Mouse (Mus musculus) v-Abl transformed pro-B cells (cell line): ENCODE measurements around the gene Chst13.

ENCODE experiments used
- in situ Hi-C, 2 experiments: fragments of 400-800 bp; cut with MboI; formaldehyde crosslinking; loops; one replicate each; pipeline ENCODE4 v1.15.1; 2025; ENCODE audit not compliant: unreplicated experiment in 2 of 2

The Chst13 gene

GRCm38 (mm10) chr6:90324991-90325390, at the start of gene Chst13:
TSS of gene Chst13 (minus strand) at chr6:90325185.
- in situ Hi-C loops, result loop anchor here (10.0 to 25.0 kb wide), 2 partner anchors 640 to 1388 kb away; no protein-coding TSS in a partner anchor

- in situ Hi-C loops, result no loop called here
Measured at GRCm38 (mm10) chr6:90374647-90375046, 49.7 kb upstream of the Chst13 start.

GRCm38 (mm10) chr6:90369725-90370553, 45.0 kb upstream of the Chst13 start:
- in situ Hi-C loops, result no loop called here

GRCm38 (mm10) chr6:90368976-90369724, 44.2 kb upstream of the Chst13 start, which contains the start of gene Zxdc:
TSS of gene Zxdc (plus strand) at chr6:90369492.
- in situ Hi-C loops, result no loop called here

- in situ Hi-C loops, result no loop called here
Measured at GRCm38 (mm10) chr6:90363301-90363700, 38.3 kb upstream of the Chst13 start.

- in situ Hi-C loops, result no loop called here
Measured at GRCm38 (mm10) chr6:90360922-90361614, 36.1 kb upstream of the Chst13 start.

GRCm38 (mm10) chr6:90360024-90360781, 35.2 kb upstream of the Chst13 start:
- in situ Hi-C loops, result no loop called here

GRCm38 (mm10) chr6:90359445-90359844, 34.5 kb upstream of the Chst13 start:
- in situ Hi-C loops, result no loop called here

- in situ Hi-C loops, result no loop called here
Measured at GRCm38 (mm10) chr6:90358142-90358541, 33.2 kb upstream of the Chst13 start.

GRCm38 (mm10) chr6:90350011-90350410, 25.0 kb upstream of the Chst13 start:
- in situ Hi-C loops, result no loop called here

GRCm38 (mm10) chr6:90348500-90348899, 23.5 kb upstream of the Chst13 start:
- in situ Hi-C loops, result loop anchor here (25.0 kb wide), 1 partner anchor 1411 kb away; no protein-coding TSS in a partner anchor

GRCm38 (mm10) chr6:90347183-90347582, 22.2 kb upstream of the Chst13 start:
- in situ Hi-C loops, result loop anchor here (25.0 kb wide), 1 partner anchor 1410 kb away; no protein-coding TSS in a partner anchor

- in situ Hi-C loops, result loop anchor here (25.0 kb wide), 1 partner anchor 1405 kb away; no protein-coding TSS in a partner anchor
Measured at GRCm38 (mm10) chr6:90342343-90342742, 17.4 kb upstream of the Chst13 start.

GRCm38 (mm10) chr6:90334244-90334643, 9.3 kb upstream of the Chst13 start:
- in situ Hi-C loops, result loop anchor here (25.0 kb wide), 1 partner anchor 1397 kb away; no protein-coding TSS in a partner anchor

- in situ Hi-C loops, result loop anchor here (25.0 kb wide), 1 partner anchor 1395 kb away; no protein-coding TSS in a partner anchor
Measured at GRCm38 (mm10) chr6:90332561-90333425, 7.8 kb upstream of the Chst13 start, which contains the start of gene Uroc1. TSS of gene Uroc1 (plus strand) at chr6:90333284.

- in situ Hi-C loops, result loop anchor here (10.0 to 25.0 kb wide), 2 partner anchors 645 to 1393 kb away; no protein-coding TSS in a partner anchor
Measured at GRCm38 (mm10) chr6:90329953-90330352, 5.0 kb upstream of the Chst13 start.

- in situ Hi-C loops, result loop anchor here (10.0 to 25.0 kb wide), 2 partner anchors 643 to 1390 kb away; no protein-coding TSS in a partner anchor
Measured at GRCm38 (mm10) chr6:90327670-90328069, 2.7 kb upstream of the Chst13 start.

- in situ Hi-C loops, result loop anchor here (10.0 kb wide), 1 partner anchor 640 kb away; no protein-coding TSS in a partner anchor
Measured at GRCm38 (mm10) chr6:90324463-90324862, 522 bp downstream of the Chst13 start.
